Mouse (Mus musculus): ENCODE measurements at regions not wholly inside any gene's neighbourhood (a gene's known extent, or its start where the extent isn't known, plus 50 kb on each side); places are given as distances from the start of the nearest gene placed in this dataset.
A peak's percentile ranks its signal among the peaks of the same experiment; 100 is the strongest.

- Histone ChIP-seq H3K4me3 (ENCODE audit: low read depth, low read length) (no peak overlapping the region), H3K9ac (ENCODE audit: low read length) (no peak overlapping the region), H3K36me3 (ENCODE audit: control insufficient read depth, insufficient read depth, low read length) (no peaks in the 10 kb centered on the region), H3K27me3 (ENCODE audit: control insufficient read depth, insufficient read depth, low read length) (no peaks in the 10 kb centered on the region), H3K4me1 (ENCODE audit: control insufficient read depth, insufficient read depth, low read length) (peaks cover 10% of the 10 kb centered on the region), H3K9me3 (ENCODE audit: control insufficient read depth, low read length) (no peaks in the 10 kb centered on the region), H3K27ac (ENCODE audit: low read depth, low read length) (no peak overlapping the region), H3K4me2 (peak overlapping the region; percentile 23; the same call in 1 of the 2 replicates)
- DNase-seq (ENCODE audit: low spot score, missing footprints) (no peak), ATAC-seq (ENCODE audit: low FRiP score) (no peak)
- WGBS = 4% methylated on average over 3 of the region's 3 CpGs
These were observed 224.1 kb upstream of the Tmem45b start for GRCm38 (mm10) chr9:31688398-31688705.

GRCm38 (mm10) chr9:31687686-31688397 is 223.6 kb upstream of the Tmem45b start:
- no peak overlapping the region for H3K27ac ChIP-seq (ENCODE audit: low read depth, low read length)
- DNase-seq (ENCODE audit: low spot score, missing footprints) (no peak), ATAC-seq (ENCODE audit: low FRiP score) (0 out of 2 replicates have a peak, but pooled peaks have one; percentile 39)
- no peak overlapping the region for H3K4me3 ChIP-seq (ENCODE audit: low read depth, low read length)
- no peaks in the 10 kb centered on the region for H3K9me3 ChIP-seq (ENCODE audit: control insufficient read depth, low read length)
- WGBS = 30% methylated on average over 17 of the region's 17 CpGs
- H3K9ac ChIP-seq (ENCODE audit: low read length) = no peak overlapping the region
- H3K4me2 ChIP-seq = peak overlapping the region; percentile 23; the same call in 1 of the 2 replicates
- H3K27me3 ChIP-seq (ENCODE audit: control insufficient read depth, insufficient read depth, low read length) = no peaks in the 10 kb centered on the region
- peaks cover 11% of the 10 kb centered on the region for H3K4me1 ChIP-seq (ENCODE audit: control insufficient read depth, insufficient read depth, low read length)
- no peaks in the 10 kb centered on the region for H3K36me3 ChIP-seq (ENCODE audit: control insufficient read depth, insufficient read depth, low read length)

GRCm38 (mm10) chr9:31686466-31686865 is 222.2 kb upstream of the Tmem45b start:
- H3K4me1 ChIP-seq (ENCODE audit: control insufficient read depth, insufficient read depth, low read length) = peaks cover 11% of the 10 kb centered on the region
- no peak overlapping the region for H3K4me3 ChIP-seq (ENCODE audit: low read depth, low read length)
- H3K4me2 ChIP-seq = no peak overlapping the region
- no peak overlapping the region for H3K27ac ChIP-seq (ENCODE audit: low read depth, low read length)
- no peaks in the 10 kb centered on the region for H3K9me3 ChIP-seq (ENCODE audit: control insufficient read depth, low read length)
- WGBS = 81% methylated on average over 5 of the region's 5 CpGs
- no peak for DNase-seq (ENCODE audit: low spot score, missing footprints)
- H3K9ac ChIP-seq (ENCODE audit: low read length) = no peak overlapping the region
- H3K27me3 ChIP-seq (ENCODE audit: control insufficient read depth, insufficient read depth, low read length) = no peaks in the 10 kb centered on the region
- ATAC-seq (ENCODE audit: low FRiP score) = no peak
- H3K36me3 ChIP-seq (ENCODE audit: control insufficient read depth, insufficient read depth, low read length) = no peaks in the 10 kb centered on the region

- Histone ChIP-seq H3K27me3 (ENCODE audit: control insufficient read depth, insufficient read depth, low read length) (no peaks in the 10 kb centered on the region), H3K9me3 (ENCODE audit: control insufficient read depth, low read length) (no peaks in the 10 kb centered on the region), H3K4me1 (ENCODE audit: control insufficient read depth, insufficient read depth, low read length) (peaks cover 11% of the 10 kb centered on the region), H3K4me3 (ENCODE audit: low read depth, low read length) (no peak overlapping the region), H3K4me2 (no peak overlapping the region), H3K27ac (ENCODE audit: low read depth, low read length) (no peak overlapping the region), H3K36me3 (ENCODE audit: control insufficient read depth, insufficient read depth, low read length) (no peaks in the 10 kb centered on the region), H3K9ac (ENCODE audit: low read length) (no peak overlapping the region)
- DNase-seq (ENCODE audit: low spot score, missing footprints) = no peak
- no peak for ATAC-seq (ENCODE audit: low FRiP score)
- whole genome bisulfite sequencing = 86% methylated on average over 8 of the region's 8 CpGs
These were observed 220.5 kb upstream of the Tmem45b start for GRCm38 (mm10) chr9:31684812-31685188.

GRCm38 (mm10) chr9:31684099-31684811 is 220.0 kb upstream of the Tmem45b start:
- no peak overlapping the region for H3K4me2 ChIP-seq
- ATAC-seq (ENCODE audit: low FRiP score) (no peak), DNase-seq (ENCODE audit: low spot score, missing footprints) (no peak)
- H3K4me3 ChIP-seq (ENCODE audit: low read depth, low read length) = no peak overlapping the region
- no peaks in the 10 kb centered on the region for H3K27me3 ChIP-seq (ENCODE audit: control insufficient read depth, insufficient read depth, low read length)
- 65% methylated on average over 16 of the region's 18 CpGs for WGBS
- H3K36me3 ChIP-seq (ENCODE audit: control insufficient read depth, insufficient read depth, low read length) = no peaks in the 10 kb centered on the region
- no peak overlapping the region for H3K27ac ChIP-seq (ENCODE audit: low read depth, low read length)
- peaks cover 11% of the 10 kb centered on the region for H3K4me1 ChIP-seq (ENCODE audit: control insufficient read depth, insufficient read depth, low read length)
- no peak overlapping the region for H3K9ac ChIP-seq (ENCODE audit: low read length)
- no peaks in the 10 kb centered on the region for H3K9me3 ChIP-seq (ENCODE audit: control insufficient read depth, low read length)

GRCm38 (mm10) chr9:31683302-31684081 is 219.2 kb upstream of the Tmem45b start:
- H3K9me3 ChIP-seq (ENCODE audit: control insufficient read depth, low read length) = no peaks in the 10 kb centered on the region
- DNase-seq (ENCODE audit: low spot score, missing footprints) = peak; percentile 88
- peaks cover 10% of the 10 kb centered on the region for H3K4me1 ChIP-seq (ENCODE audit: control insufficient read depth, insufficient read depth, low read length)
- no peak overlapping the region for H3K27ac ChIP-seq (ENCODE audit: low read depth, low read length)
- no peak overlapping the region for H3K9ac ChIP-seq (ENCODE audit: low read length)
- WGBS = 11% methylated on average over 19 of the region's 19 CpGs
- ATAC-seq (ENCODE audit: low FRiP score) = peak; percentile 45; the same call in 1 of the 2 replicates
- H3K36me3 ChIP-seq (ENCODE audit: control insufficient read depth, insufficient read depth, low read length) = no peaks in the 10 kb centered on the region
- H3K27me3 ChIP-seq (ENCODE audit: control insufficient read depth, insufficient read depth, low read length) = no peaks in the 10 kb centered on the region
- no peak overlapping the region for H3K4me2 ChIP-seq
- no peak overlapping the region for H3K4me3 ChIP-seq (ENCODE audit: low read depth, low read length)

- Histone ChIP-seq H3K4me3 (ENCODE audit: low read depth, low read length) (no peak overlapping the region), H3K4me1 (ENCODE audit: control insufficient read depth, insufficient read depth, low read length) (peaks cover 4% of the 10 kb centered on the region), H3K27ac (ENCODE audit: low read depth, low read length) (no peak overlapping the region), H3K36me3 (ENCODE audit: control insufficient read depth, insufficient read depth, low read length) (no peaks in the 10 kb centered on the region), H3K27me3 (ENCODE audit: control insufficient read depth, insufficient read depth, low read length) (no peaks in the 10 kb centered on the region), H3K9ac (ENCODE audit: low read length) (no peak overlapping the region), H3K4me2 (no peak overlapping the region), H3K9me3 (ENCODE audit: control insufficient read depth, low read length) (no peaks in the 10 kb centered on the region)
- no peak for DNase-seq (ENCODE audit: low spot score, missing footprints)
- no peak for ATAC-seq (ENCODE audit: low FRiP score)
- WGBS = 36% methylated on average over 6 of the region's 6 CpGs
These were observed 218.6 kb upstream of the Tmem45b start for GRCm38 (mm10) chr9:31682893-31683292.

- Histone ChIP-seq H3K4me1 (ENCODE audit: control insufficient read depth, insufficient read depth, low read length) (no peaks in the 10 kb centered on the region), H3K4me2 (no peak overlapping the region), H3K9me3 (ENCODE audit: control insufficient read depth, low read length) (no peaks in the 10 kb centered on the region), H3K27me3 (ENCODE audit: control insufficient read depth, insufficient read depth, low read length) (no peaks in the 10 kb centered on the region), H3K36me3 (ENCODE audit: control insufficient read depth, insufficient read depth, low read length) (no peaks in the 10 kb centered on the region), H3K9ac (ENCODE audit: low read length) (no peak overlapping the region), H3K4me3 (ENCODE audit: low read depth, low read length) (no peak overlapping the region), H3K27ac (ENCODE audit: low read depth, low read length) (no peak overlapping the region)
- ATAC-seq (ENCODE audit: low FRiP score) (no peak), DNase-seq (ENCODE audit: low spot score, missing footprints) (peak; percentile 44)
These were observed 212.9 kb upstream of the Tmem45b start for GRCm38 (mm10) chr9:31677150-31677549.

GRCm38 (mm10) chr9:31659026-31659425 is 194.8 kb upstream of the Tmem45b start:
- no peak for ATAC-seq (ENCODE audit: low FRiP score)

More at GRCm38 (mm10) chr9:31659026-31659425, 194.8 kb upstream of the Tmem45b start:
- WGBS = 81% methylated on average over 2 of the region's 2 CpGs
- H3K27me3 ChIP-seq (ENCODE audit: control insufficient read depth, insufficient read depth, low read length) = no peaks in the 10 kb centered on the region
- no peaks in the 10 kb centered on the region for H3K4me1 ChIP-seq (ENCODE audit: control insufficient read depth, insufficient read depth, low read length)
- DNase-seq (ENCODE audit: low spot score, missing footprints) = no peak
- no peak overlapping the region for H3K4me3 ChIP-seq (ENCODE audit: low read depth, low read length)
- no peaks in the 10 kb centered on the region for H3K9me3 ChIP-seq (ENCODE audit: control insufficient read depth, low read length)
- no peak overlapping the region for H3K4me2 ChIP-seq
- no peaks in the 10 kb centered on the region for H3K36me3 ChIP-seq (ENCODE audit: control insufficient read depth, insufficient read depth, low read length)
- no peak overlapping the region for H3K9ac ChIP-seq (ENCODE audit: low read length)
- H3K27ac ChIP-seq (ENCODE audit: low read depth, low read length) = no peak overlapping the region

All from midbrain, embryonic 11.5 days (tissue).